Mouse (Mus musculus) myocyte (in vitro differentiated cells): ENCODE measurements around the gene Olfr574. TPM values are rescaled to one million over a fixed set of nuclear protein-coding genes. Genes with fewer than 3 reads are reported as not detected.

Experiments
- H3K27me3 ChIP-seq: one replicate; pipeline ENCODE4 v1.6.1; 2011; ENCODE audit not compliant: control insufficient read depth, insufficient read depth, insufficient read length
- H3K36me3 ChIP-seq: one replicate; pipeline ENCODE4 v1.6.1; 2011; ENCODE audit not compliant: control insufficient read depth, insufficient read depth
- H3K4me2 ChIP-seq: one replicate; pipeline ENCODE4 v1.6.1; 2011; ENCODE audit warnings: low read depth, control low read depth
- H3K4me3 ChIP-seq: one replicate; pipeline ENCODE4 v1.5.1; 2011; ENCODE audit warnings: mild to moderate bottlenecking, control low read depth, moderate library complexity
- H3K79me2 ChIP-seq: one replicate; pipeline ENCODE4 v1.6.1; 2011; ENCODE audit not compliant: control insufficient read depth, insufficient read depth
- H3ac ChIP-seq: one replicate; pipeline ENCODE4 v1.6.1; 2011; ENCODE audit not compliant: control insufficient read depth, insufficient read length
- CEBPB ChIP-seq: IDR thresholded peaks from 2 replicates; pipeline ENCODE4 v1.6.1; 2011; ENCODE audit warnings: mild to moderate bottlenecking, moderate library complexity; ENCODE audit not compliant: poor library complexity, insufficient read depth, severe bottlenecking
- E2F4 ChIP-seq: IDR thresholded peaks from one replicate; pipeline ENCODE4 v1.6.1; 2011; ENCODE audit warnings: mild to moderate bottlenecking, control low read depth, moderate library complexity; ENCODE audit not compliant: insufficient read depth
- MAX ChIP-seq: IDR thresholded peaks from one replicate; pipeline ENCODE4 v1.6.1; 2011; ENCODE audit warnings: low read depth, mild to moderate bottlenecking, control low read depth
- MYOD1 ChIP-seq, 3 experiments: IDR thresholded peaks; one replicate each; pipeline ENCODE4 v1.6.1; 2011; ENCODE audit warnings: control low read depth in 2 of 3, low read depth in 2 of 3, mild to moderate bottlenecking in 2 of 3, moderate library complexity in 1 of 3; ENCODE audit not compliant: insufficient read length in 2 of 3, control insufficient read depth in 1 of 3
- MYOG ChIP-seq, 3 experiments: IDR thresholded peaks; one replicate each; pipeline ENCODE4 v1.6.1; 2011; ENCODE audit warnings: control low read depth in 2 of 3, low read depth in 2 of 3, mild to moderate bottlenecking in 2 of 3; ENCODE audit not compliant: insufficient read length in 2 of 3, control insufficient read depth in 1 of 3, insufficient read depth in 1 of 3
- POLR2A ChIP-seq: IDR thresholded peaks from one replicate; pipeline ENCODE4 v1.6.1; 2011; ENCODE audit warnings: low read depth, mild to moderate bottlenecking, control low read depth, moderate library complexity; ENCODE audit not compliant: insufficient read length
- POLR2AphosphoS2 ChIP-seq: IDR thresholded peaks from one replicate; pipeline ENCODE4 v1.6.1; 2011; ENCODE audit warnings: low read depth, control low read depth; ENCODE audit not compliant: insufficient read length
- REST ChIP-seq: IDR thresholded peaks from one replicate; pipeline ENCODE4 v1.6.1; 2011; ENCODE audit warnings: mild to moderate bottlenecking, control low read depth, moderate library complexity; ENCODE audit not compliant: insufficient read depth, insufficient read length
- SRF ChIP-seq: IDR thresholded peaks from one replicate; pipeline ENCODE4 v1.6.1; 2011; ENCODE audit warnings: low read depth; ENCODE audit not compliant: control insufficient read depth, insufficient read length
- TCF12 ChIP-seq: IDR thresholded peaks from one replicate; pipeline ENCODE4 v1.6.1; 2011; ENCODE audit warnings: mild to moderate bottlenecking, control low read depth; ENCODE audit not compliant: poor library complexity, insufficient read depth, severe bottlenecking
- TCF3 ChIP-seq: IDR thresholded peaks from one replicate; pipeline ENCODE4 v1.6.1; 2011; ENCODE audit warnings: low read depth, control low read depth; ENCODE audit not compliant: insufficient read length
- USF1 ChIP-seq: IDR thresholded peaks from one replicate; pipeline ENCODE4 v1.6.1; 2011; ENCODE audit warnings: low read depth, mild to moderate bottlenecking, control low read depth, moderate library complexity
- polyA plus RNA-seq: library from polyadenylated mRNA; unstranded; fragments of >200 nt; fragmentation: generic; extraction: Trizol; gene quantifications from one replicate; pipeline ENCODE4 v1.2.1, GENCODE M21; 2012; ENCODE audit warnings: missing spikeins

Gene Olfr574
- polyA plus RNA-seq = not detected

DNA sequence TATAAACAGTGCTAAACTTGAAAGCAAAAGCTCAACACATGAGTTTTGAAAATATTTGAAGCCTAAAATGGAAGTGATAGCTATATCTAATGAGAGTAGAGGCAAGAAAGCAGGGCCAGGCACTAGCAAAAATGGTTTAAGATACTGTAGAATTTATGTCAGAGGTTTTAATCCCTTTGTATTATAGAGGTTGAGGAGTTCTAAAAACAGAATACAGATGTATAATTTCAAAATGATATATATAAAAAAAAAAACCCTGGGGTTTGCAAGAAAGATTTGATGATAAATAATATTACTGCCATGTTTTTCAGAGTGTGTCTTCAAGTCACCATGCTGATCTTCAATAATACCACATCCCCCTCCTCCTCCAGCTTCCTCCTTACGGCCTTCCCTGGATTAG lies at the start of gene Olfr574:
TSS of gene Olfr574 (plus strand) at position 301 of the 400 bp plus-strand sequence.
- no peak within 1 kb of the TSS for H3K4me2 ChIP-seq
- H3K79me2 ChIP-seq = no peaks in the 10 kb centered on the region
- no peak within 1 kb of the TSS for H3ac ChIP-seq
- H3K27me3 ChIP-seq = no peaks in the 10 kb centered on the region
- no peak for TF ChIP-seq CEBPB
- no peak for TF ChIP-seq SRF
- no peak for TF ChIP-seq TCF12
- no peak for TF ChIP-seq POLR2AphosphoS2
- no peak for TF ChIP-seq MYOG (IDR thresholded peaks at IDR 0.05; ENCODE audit: control insufficient read depth in 1 of 3, insufficient read depth in 1 of 3, insufficient read length in 2 of 3, low read depth in 2 of 3)
- no peak for TF ChIP-seq REST
- no peak for TF ChIP-seq E2F4
- TF ChIP-seq POLR2A = no peak
- no peak for TF ChIP-seq MYOD1 (IDR thresholded peaks at IDR 0.05; ENCODE audit: control insufficient read depth in 1 of 3, insufficient read length in 2 of 3, low read depth in 2 of 3)
- TF ChIP-seq TCF3 = no peak
- TF ChIP-seq MAX = no peak
- TF ChIP-seq USF1 = no peak
- no peak within 1 kb of the TSS for H3K4me3 ChIP-seq
- H3K36me3 ChIP-seq = no peaks in the 10 kb centered on the region

- Histone ChIP-seq H3K4me2 (no peak overlapping the region), H3K4me3 (no peak overlapping the region), H3K79me2 (no peaks in the 10 kb centered on the region), H3K36me3 (no peaks in the 10 kb centered on the region), H3K27me3 (no peaks in the 10 kb centered on the region), H3ac (no peak overlapping the region)
- TF ChIP-seq MYOG (IDR thresholded peaks at IDR 0.05; ENCODE audit: control insufficient read depth in 1 of 3, insufficient read depth in 1 of 3, insufficient read length in 2 of 3, low read depth in 2 of 3) (no peak), CEBPB (no peak), MAX (no peak), TCF12 (no peak), POLR2A (no peak), E2F4 (no peak), SRF (no peak), USF1 (no peak)
Measured at GRCm38 (mm10) chr7:102915261-102915660, 33.0 kb upstream of the Olfr574 start.

GRCm38 (mm10) chr7:102916405-102916804 lies 31.9 kb upstream of the Olfr574 start:
- no peaks in the 10 kb centered on the region for H3K79me2 ChIP-seq
- H3K27me3 ChIP-seq = no peaks in the 10 kb centered on the region
- no peak for TF ChIP-seq MYOD1 (IDR thresholded peaks at IDR 0.05; ENCODE audit: control insufficient read depth in 1 of 3, insufficient read length in 2 of 3, low read depth in 2 of 3)
- TF ChIP-seq USF1 = no peak
- no peak for TF ChIP-seq CEBPB
- TF ChIP-seq TCF12 = no peak
- TF ChIP-seq MYOG (IDR thresholded peaks at IDR 0.05; ENCODE audit: control insufficient read depth in 1 of 3, insufficient read depth in 1 of 3, insufficient read length in 2 of 3, low read depth in 2 of 3) = no peak
- H3K36me3 ChIP-seq = no peaks in the 10 kb centered on the region
- H3ac ChIP-seq = no peak overlapping the region
- no peak overlapping the region for H3K4me2 ChIP-seq
- no peak overlapping the region for H3K4me3 ChIP-seq

DNA sequence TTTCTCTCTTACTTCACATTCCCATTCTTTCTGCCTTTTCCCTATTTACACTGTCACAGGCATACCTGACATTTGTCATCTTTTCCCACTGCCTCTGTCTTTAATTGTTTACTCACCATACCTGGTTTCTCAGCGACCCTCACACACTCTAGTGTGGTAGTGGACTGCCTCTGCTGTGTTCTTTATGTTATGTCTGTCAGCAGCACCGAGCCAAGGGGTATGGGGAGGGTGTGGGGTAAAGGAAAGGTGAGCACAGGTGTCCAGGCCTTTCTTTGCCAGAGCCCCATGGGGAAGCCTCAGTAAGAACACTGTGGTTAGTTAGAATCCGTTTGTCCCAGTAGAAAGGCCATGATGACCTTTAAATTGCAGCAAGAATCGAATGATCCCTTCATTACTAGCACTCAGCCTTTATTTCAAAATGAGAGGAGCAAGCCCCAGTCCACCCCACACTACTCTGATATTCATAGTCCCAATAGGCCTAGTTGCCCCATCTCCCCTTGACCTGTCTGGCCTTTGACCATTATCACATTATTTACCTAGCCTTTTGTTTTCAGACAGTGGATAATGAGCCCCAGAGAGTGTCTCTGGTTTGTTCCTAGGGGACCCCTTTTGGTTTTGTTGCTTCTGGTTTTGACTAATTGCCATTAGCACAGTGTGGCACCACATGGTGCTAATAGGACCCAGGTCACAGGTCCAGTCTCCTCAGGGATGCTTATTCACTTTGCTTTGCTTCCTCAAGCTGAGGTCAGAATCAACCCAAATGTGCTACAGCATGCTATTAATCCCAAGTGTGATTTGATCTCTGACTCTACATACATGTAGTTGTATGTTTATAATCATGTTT lies 31.0 kb upstream of the Olfr574 start, which contains the start of gene Olfr571:
TSS of gene Olfr571 (minus strand) at position 505 of the 844 bp plus-strand sequence.
- no peak for TF ChIP-seq TCF12
- no peak for TF ChIP-seq POLR2A
- no peak for TF ChIP-seq USF1
- H3K79me2 ChIP-seq = no peaks in the 10 kb centered on the region
- no peak within 1 kb of the TSS for H3K4me3 ChIP-seq
- H3K4me2 ChIP-seq = no peak within 1 kb of the TSS
- no peaks in the 10 kb centered on the region for H3K27me3 ChIP-seq
- H3K36me3 ChIP-seq = no peaks in the 10 kb centered on the region
- H3ac ChIP-seq = no peak within 1 kb of the TSS

DNA sequence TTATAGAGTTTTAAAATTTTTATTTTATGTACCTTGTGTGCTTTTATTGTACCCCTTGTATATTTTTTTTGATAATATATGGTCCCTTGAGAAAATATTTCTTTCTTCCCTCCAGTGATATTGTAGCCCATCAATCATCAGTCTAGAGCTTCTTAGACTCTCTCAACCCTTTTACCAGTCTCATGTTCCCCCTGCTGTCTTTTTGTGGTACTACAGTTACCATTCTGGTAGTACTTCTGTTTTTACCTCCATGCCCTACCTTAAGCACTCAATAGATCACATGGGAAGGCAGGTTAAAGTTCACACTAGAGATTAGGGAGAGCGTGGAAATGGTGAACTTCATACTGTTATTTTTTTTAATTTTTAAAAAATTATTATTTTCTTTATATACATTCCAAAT lies 28.6 kb upstream of the Olfr574 start:
- H3K79me2 ChIP-seq = no peaks in the 10 kb centered on the region
- no peak overlapping the region for H3K4me3 ChIP-seq
- H3ac ChIP-seq = no peak overlapping the region
- H3K36me3 ChIP-seq = no peaks in the 10 kb centered on the region
- no peak for TF ChIP-seq REST
- no peak for TF ChIP-seq POLR2A
- no peak for TF ChIP-seq TCF12
- no peak for TF ChIP-seq MYOD1 (IDR thresholded peaks at IDR 0.05; ENCODE audit: control insufficient read depth in 1 of 3, insufficient read length in 2 of 3, low read depth in 2 of 3)
- no peak for TF ChIP-seq POLR2AphosphoS2
- no peak for TF ChIP-seq CEBPB
- no peak for TF ChIP-seq MYOG (IDR thresholded peaks at IDR 0.05; ENCODE audit: control insufficient read depth in 1 of 3, insufficient read depth in 1 of 3, insufficient read length in 2 of 3, low read depth in 2 of 3)
- H3K4me2 ChIP-seq = no peak overlapping the region
- no peaks in the 10 kb centered on the region for H3K27me3 ChIP-seq
